Mouse (Mus musculus) frontal cortex, postnatal 14 days (tissue): ENCODE data around the gene Fkbp10.

Source experiments
- DNase-seq, 2 experiments: peaks; one replicate each; pipeline ENCODE4 v3.0.0; 2022; ENCODE audit warnings: low spot score in 2 of 2

Fkbp10 gene

DNA sequence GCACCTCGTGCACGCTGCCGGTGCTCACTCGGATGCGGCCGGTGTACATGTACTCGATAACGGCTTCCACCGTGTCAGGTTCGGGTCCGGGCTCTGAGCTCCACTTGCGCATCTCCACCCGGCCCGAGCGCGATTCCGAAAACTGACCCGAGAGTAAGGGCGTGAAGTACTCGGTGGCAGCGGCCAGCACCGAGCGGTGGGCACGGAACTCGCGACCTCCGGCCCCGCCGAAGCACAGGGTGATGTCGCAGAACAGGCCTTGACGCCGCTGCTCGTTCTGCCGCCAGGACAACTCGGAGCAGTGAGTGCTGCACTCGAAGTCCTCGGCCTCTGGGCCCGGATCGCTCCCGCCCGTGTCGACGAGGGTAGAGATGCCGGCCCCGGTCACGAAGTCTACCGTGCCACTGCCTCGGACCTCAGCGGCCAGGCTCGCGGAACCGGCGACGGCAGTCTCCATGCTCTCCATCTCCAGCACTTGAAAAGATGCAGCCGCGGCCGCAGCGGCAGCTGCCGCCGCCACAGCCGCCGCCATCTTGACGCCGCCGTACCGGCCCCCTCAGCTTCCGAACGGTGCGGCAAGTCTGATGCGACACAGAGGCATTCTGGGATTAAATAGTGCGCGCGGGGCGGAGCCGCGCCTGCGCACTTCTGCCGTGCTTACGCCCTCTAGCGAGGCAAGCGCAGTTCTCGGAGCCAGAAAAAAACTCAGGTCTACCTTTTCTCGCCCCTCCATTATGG lies 56.9 kb downstream of the Fkbp10 start, which contains the start of gene Klhl11:
Klhl11 (minus strand) TSS at position 545 of the 738 bp plus-strand sequence.
- DNase-seq, result peak; percentile 83 to 90

DNA sequence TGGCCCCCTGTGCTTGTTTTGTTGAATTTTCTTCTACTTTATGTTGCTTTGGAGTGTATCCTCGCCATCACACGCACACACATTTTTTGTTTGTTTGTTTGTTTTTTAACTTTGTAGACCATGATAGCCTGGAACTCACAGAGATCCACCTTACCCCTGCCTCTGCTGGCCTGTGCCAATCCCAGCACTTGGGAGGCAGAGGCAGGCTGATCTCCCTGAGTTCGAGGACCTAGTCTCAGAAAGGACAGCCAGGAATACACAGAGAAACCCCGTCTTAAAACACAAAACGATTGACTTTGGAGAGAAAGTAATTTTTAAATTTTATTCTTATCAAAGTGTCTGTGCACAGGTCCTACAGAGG lies 57.4 kb downstream of the Fkbp10 start:
- no peak for DNase-seq
